Mouse (Mus musculus) frontal cortex, postnatal 36 days (tissue): ENCODE data around the gene Mier1.

ENCODE experiments used
- DNase-seq, 2 experiments: peaks; one replicate each; pipeline ENCODE4 v3.0.0; 2022; ENCODE audit warnings: low spot score in 2 of 2

Gene Mier1

DNA sequence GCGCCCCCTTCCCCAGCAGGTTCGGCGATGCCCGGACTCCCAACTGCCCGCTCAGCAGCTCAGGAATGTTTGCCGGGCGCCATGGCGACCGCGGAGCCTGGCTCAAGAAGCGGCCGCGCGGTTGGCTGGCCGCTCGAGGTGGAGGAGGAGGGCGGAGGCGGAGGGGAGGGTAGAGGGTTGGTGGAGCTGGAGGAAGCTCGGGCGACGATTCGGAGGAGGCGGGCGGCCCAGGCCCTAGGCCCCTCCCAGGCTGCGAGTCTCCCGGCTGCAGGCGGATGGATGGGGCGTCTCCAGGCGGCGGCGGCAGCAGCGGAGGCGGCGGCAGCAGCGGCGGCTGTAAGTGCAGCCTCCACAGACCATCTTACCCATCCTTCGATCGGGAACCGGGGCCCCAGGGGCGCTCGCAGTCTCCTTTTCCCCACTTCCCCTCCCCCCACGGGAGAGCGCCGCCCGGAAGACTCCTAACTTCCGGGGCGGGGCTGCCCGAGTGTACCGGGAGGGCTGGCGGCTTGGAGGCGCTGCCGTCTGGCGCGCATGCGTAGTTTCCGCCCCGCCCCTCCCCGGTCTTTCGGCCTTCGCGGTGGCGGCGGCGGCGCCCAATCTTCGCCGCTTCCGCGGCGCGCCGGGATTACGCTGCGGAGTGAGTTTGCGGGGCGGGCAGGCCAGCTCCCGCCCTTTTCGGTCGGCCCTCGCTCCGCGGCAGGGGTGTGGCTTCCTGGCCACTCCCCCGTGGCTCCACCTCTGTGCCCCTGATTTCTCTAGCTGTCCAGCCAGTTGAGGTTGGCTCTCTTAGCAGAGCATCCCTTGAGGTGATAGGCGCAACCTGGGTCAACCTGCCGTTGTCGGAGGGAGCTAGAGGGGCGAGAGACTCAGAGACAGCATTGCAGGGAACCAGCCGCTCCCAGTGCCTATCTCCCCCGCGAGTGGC, at the start of gene Mier1, which contains the start of gene Wdr78:
Gene Mier1, plus strand, starts transcription at position 207 of the 928 bp plus-strand sequence.
Gene Wdr78, minus strand, starts transcription at position 372 of the 928 bp plus-strand sequence.
- DNase-seq, result peak; percentile 95

DNA sequence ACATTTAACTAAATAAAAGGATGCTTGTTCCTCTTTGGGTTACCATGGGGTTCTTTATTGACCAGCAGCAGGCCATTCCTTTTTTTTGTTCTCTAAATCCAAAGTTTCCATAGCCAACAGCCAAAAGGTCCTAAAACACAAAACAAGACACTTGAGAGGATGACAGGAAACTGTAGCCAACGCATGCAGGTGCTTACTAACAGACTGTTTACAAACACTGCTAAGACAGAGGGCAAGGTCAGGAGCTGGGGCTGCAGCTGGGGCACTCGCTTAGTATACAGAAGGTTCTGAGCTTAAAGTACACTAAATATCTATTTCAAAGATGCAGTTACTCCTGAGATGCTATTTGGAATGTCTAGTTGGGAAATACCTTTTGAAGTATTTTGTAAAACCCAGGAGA, 49.8 kb upstream of the Mier1 start:
- no peak for DNase-seq

DNA sequence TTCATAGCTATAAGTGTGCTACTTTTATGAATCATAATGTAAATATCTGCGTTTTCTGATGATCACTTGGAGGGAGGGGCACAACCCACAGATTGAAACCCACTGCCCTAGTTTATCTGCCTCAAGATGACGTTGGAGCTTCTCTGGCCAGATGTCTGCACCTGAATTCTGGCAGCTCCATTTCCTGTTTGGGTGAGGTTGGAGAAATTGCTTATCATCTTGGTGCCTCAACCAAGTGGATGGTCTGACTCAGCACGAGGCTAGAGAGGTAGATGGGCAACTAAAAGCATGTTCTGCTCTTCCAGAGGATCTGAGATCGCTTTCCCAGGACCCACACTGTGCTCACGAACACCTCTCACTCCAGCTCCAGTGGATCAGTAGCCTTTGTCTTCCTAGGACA, 49.2 kb upstream of the Mier1 start:
- no peak for DNase-seq

DNA sequence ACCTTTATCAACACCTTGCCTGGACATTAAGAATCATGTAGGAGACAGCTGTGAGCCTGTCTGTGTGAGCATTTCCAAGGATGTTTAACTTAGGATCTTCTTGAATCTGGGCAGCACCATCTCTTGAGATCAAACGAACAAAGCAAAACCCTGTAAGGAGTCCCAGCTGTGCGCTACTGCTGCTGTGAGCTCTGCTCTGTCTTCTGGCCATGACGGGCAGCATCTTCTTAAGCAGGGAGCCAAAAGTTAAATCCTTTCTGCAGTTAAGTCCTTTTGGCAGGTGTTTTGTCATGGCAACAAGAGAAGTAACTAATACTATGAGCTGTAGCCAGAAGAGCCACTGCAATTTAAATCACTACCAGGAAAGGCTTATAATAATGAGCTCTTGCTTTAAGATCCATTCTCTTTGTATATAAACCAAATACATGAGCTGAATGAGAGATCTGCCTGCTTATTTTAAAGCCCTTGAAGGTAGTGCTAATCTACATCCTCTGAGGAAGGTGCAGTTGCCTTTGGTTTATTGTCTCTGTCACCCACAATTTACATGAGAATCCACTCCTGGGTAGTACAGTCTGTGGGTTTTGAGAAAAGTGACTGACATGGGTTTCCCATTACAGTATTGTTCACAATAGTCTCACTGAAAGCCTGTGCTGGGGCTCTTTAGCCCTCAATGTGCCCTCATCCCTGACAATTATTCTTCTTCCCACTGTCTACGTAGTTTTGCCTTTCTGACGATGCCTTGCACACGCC, 46.1 kb upstream of the Mier1 start:
- DNase-seq, result no peak

DNA sequence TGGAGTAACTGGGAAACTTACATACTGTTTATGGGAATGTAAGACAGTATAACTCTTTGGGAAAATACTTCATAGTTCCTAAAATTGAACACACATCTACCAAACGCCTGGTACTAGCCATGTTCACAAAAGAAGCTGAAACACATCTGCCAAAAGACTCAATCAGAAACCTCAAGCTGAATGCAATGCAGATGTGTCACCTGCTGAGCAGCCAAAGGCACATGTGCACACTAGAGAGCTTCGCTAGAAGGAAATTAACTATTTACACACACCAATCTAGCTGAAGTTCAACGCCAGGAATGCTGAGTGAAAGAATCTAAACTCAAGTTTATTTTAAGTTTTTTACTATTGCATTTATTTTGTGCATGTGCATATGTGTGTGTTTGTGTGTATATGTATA, 43.6 kb upstream of the Mier1 start:
- DNase-seq, result no peak

DNA sequence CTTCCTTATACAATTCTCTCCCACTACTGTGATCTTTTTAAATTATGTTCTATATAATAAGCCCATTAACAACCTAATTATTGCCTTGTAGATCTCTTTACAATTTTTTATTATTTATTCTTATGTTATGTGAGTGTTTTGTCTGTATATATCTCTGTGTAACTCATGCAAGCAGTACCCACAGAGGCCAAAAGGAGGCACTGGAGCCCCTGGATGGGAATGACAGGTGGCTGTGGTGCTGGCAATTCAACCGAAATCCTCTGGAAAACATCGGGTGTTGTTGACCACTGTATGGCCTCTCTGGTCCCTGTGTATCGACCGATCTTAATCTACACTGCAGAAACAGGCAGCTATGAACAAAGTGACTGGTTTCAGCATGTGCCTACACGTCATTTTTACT, 29.0 kb upstream of the Mier1 start:
- no peak for DNase-seq

DNA sequence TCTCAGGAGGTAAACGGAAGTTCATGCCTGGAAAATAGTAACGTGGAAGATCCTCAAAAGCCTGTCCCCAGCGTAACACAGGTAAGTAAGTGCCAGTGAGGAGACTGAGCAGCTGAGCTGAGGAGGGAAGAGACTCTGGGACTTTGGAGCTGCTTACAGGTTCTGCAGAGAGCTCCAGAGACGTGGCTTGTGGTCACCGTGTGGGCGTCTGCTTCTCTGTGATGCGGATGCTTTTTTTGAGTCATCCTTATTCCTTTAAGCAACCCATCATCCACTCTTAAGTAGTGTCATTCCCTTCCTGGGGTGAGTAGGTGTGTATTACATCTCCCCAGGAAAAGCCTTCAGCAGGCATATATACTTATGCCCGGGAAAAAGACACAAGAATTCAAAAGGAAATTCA, 18.3 kb upstream of the Mier1 start:
- no peak for DNase-seq

DNA sequence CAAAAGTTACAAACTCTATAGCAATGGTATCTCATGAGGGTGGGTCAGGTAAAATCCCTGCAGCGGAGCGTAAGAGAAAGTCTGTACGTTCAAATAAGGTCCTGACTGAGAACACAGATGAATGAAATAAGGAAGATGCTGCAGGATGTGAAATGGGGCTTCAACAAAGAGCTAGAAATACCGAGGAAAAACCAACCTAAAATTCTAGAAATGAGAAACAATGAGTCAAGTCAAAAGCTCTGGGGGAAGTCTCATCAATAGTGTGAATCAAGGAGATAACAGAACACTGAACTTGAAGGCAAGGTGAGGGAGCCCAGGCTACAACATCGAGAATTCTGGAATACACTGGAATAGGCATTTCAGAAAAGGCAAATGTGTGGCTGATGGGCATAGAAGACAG, 15.7 kb upstream of the Mier1 start:
- no peak for DNase-seq

DNA sequence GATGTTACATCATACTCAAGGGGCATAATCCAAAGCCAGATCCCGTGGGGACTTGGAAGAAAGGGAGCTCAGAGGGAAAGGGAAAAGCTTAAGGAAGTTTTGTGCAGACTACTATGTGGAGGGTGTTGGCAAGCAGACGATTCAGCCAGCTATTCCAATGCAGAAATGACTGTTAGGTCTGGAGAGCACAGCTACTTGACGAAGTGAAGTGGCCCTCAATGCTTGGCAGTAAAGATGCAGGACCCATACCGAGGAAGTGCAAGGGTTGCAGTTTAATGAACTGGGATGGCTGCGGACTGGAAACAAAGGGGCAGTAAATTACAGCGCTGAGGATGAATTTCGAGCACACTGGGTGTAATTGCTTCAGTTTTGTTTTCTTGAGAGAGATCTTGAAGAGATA, 1.5 kb upstream of the Mier1 start:
- DNase-seq, result no peak

DNA sequence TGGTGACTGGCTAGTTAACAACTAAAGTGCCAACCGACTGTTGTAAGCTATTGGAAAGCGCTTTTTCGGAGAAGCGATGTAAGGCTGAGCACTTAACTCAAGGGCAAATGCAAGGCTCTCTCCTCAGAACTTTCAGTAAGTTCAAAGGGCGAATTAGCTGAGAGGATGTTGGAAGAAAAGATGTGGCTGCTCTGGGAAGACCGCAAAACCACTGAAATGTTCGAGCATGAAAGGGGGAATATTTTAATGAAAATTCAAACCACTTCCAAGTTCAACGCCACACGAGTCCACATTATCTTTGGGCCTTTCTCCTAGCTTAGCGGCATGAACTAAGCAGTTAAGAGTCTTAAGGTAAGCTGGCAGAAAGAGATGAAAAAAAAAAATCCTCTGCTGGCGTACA, 788 bp upstream of the Mier1 start:
- DNase-seq, result no peak

DNA sequence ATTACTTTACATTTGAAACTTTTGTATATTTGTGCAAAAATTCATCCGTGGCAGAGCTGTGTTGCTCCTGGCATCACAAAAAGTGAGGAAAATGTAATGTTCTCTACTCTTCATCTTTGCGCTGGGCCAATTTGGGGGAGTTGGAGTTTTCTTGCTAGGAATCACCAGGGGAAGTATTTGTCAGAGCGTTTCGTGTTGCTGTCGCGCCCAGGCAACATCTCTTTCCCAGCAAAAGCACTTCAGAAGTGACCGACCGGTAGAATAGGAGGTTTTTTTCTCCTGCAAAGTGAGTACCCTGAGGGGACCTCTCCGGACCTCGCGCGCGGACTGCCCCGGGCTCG, 4.7 kb downstream of the Mier1 start:
- DNase-seq, result no peak

DNA sequence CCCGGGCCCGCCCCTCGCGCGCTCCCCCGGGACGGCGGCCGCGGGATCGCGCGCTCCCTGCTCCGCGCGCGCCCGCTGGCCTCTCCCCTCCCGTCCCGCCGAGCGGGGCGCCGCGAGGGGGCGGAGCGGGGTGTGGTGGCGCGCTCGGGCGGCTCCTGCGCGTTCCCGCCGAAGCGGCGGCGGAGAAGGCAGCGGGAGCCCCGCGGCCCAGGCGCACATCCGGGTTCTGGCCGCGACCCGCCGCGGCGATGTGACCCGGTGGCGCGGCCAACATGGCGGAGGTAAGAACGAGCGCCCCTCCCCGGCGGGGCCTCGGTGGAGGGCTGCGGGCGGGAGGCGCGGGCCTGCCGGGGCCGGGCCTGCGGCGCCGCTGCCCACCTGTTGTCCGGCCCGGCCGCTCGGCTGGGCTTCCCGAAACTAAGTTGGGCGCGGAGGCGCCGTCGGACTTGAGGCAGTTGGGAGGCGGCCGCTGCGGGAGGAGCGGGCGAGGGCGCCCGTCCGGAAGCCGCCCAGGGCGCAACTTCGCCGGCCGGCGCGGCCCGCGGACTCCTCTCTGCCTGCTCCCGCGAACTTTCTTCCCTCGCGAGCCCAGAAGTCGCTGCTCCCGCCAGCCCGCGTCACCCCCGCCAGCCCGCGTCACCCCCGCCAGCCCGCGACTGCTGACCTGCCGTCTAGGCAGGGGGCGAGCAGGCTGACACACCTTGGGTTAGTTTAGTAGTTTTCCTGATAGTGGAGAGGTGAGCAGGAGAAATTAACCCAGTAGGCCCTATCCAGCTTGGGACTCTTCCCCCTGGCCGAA, 5.2 kb downstream of the Mier1 start:
- DNase-seq, result peak; percentile 69 to 74

DNA sequence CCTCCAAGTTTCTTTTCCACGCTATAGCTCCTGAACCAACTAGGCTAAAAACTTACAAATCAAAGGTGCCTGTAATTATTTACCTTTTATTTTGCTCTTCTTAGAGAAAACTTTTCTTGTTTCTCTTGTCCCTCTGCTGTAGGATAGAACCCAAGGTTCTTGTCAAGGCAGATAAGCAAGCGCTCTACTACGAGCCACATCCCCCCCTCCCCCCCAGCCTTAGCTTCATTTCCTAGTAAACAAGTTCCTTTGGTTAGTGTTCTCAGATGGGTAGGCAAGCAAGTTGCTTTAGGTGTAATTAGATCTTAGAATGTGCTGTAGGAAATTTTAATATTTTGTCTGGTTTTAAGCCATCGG, 5.8 kb downstream of the Mier1 start:
- no peak for DNase-seq

DNA sequence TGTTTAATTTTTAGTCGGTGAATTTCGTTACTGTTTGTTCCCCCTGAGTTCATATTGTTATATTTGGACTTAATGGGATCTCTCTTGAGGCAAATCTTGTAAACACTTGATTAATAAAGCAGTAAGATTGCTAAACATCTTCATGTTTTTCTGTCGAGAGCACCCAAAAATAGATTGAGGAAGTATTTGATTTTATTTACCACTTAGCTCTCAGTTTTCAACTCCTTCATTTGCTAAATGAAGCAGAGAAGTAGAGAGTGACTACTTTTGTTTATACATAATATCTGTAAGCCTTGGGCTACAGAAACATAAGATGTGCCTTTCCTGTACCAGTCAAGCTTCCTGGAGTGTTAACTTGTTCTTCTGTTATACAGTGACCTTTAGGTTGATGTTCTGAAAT, 6.2 kb downstream of the Mier1 start:
- no peak for DNase-seq

DNA sequence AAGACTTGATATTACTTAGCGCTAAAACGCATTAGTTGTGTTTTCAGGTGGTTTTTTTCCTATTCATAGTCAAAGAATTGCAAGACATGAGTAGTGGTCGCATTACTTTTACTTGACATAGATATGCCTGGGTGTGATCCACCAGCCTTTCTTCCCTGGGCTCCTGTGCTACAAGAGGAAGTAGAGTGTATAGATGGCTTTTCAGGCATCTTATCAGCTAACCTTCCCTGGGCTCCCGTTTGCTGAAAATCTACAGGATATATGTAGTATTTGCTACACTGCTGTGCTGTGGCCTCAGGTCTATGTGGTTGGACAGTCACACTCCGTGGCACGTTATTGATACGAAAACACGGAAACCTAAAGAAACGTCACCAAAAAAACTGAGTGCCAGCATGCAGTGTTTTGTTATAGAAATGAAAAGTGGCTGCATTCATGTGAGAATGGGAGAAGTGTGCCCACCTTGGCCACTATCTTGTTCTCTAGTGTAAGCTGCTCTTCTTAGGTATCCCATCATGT, 6.7 kb downstream of the Mier1 start:
- DNase-seq, result no peak

DNA sequence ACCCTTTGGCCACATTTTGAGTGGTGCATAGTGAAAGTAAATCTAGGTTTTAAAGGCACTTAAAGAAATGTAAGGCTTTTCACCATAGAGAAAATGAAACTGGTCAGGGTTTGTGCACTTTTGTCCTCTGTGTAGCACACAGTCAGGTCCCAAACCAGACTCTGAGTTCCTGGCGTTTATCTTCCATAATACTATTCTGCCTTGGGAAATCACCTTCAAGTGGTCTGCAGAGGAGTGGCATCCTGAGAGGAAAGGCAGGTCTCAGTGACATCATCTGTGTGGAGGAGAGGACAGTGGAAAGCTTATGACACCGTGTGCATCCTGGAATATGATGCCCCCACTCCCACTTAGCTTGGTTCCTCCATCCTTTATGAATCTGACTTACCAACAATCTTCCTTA, 8.9 kb downstream of the Mier1 start:
- no peak for DNase-seq

DNA sequence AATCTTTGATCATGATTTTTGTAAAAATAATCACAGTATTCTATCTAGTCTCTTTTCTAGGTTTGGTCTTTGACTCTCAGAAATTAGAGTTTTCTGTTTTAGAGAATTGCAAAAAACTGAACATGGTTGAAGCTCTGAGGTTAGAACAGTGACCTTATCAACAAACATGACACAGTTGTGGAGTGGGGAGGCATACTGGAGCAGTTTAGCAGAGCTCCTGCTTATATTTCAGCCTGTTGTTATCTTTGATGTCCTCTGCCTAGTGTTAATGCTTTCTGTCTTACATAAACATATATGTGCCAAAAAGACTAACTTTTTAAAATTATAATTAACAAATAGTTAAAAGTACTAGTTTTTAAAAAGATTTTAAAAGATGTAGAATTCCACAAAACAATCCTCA, 9.4 kb downstream of the Mier1 start:
- no peak for DNase-seq

DNA sequence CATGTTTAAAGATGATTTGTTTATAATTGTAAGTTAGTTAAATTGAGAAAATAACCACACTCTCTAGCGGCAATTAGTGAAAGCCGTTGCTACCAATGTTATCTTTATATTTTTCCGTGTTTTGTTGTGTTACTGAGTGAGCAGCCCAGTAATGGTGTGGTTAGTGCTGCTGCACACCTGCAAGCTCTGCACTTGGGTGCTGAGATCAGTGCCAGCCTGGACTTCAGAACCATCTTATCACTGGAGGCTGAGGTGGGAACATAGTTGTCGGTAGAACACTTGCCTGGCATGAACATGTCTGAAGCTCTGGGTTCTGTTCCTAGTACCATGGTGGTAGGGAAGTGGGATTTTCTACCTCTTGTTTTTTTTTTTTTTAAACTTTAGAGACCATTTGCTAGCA, 12.3 kb downstream of the Mier1 start:
- no peak for DNase-seq

DNA sequence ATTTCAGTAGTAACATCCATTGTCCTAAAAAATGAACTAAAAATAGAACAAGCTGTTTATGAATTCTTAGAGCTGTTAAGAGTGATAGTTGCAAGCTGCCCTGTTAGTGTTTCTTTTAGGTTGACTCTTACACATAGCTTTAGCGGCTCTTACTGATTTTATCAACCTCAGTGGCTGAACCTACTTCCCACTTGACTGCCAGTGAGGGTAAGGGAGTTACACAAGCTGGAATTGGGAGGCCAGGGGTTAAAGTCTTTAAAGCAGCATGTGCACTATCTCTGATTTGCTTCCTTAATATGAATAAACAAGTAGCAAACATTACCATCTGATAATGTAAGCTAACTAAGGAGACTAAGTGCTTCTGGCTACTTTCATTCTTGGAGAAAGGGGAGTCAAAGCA, 22.8 kb downstream of the Mier1 start:
- no peak for DNase-seq

DNA sequence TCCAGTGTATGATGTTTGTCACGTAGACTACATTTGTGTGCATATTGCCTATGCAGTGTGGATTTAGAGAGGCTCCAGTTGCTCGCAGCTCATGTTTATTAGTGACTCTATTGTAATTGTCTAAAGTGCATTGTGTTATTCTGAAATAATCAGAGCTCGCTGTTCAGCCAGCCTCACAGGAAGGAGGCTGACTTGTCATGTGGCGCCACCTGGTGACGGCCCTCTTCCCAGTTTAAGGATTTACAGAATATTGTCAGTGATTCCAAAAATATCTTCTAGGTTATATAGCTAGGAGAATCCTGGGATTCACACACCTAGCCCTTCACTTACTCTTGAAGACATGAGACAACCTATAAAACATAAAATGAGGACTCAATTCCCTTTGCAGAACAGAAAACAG, 32.1 kb downstream of the Mier1 start:
- DNase-seq, result peak; percentile 80 to 87

DNA sequence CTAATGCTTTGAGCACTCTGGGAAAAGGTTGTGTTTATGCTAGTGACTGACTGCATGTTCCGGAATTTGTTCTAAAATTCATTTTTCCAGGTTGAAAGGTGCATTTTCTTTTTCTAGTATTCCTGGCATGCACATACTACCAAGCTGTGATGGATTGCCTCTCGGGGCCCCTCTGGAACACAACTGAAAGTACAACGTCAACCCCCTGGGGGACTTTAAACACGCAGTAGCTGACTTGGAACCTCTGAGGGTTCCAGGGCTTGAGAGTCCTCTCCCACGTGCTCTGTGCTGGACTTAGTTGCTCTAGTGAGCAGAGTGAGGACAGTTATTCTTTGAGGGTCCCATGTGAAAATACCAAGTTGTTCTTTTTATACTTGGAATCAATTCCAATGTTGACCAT, 37.8 kb downstream of the Mier1 start:
- DNase-seq, result no peak

DNA sequence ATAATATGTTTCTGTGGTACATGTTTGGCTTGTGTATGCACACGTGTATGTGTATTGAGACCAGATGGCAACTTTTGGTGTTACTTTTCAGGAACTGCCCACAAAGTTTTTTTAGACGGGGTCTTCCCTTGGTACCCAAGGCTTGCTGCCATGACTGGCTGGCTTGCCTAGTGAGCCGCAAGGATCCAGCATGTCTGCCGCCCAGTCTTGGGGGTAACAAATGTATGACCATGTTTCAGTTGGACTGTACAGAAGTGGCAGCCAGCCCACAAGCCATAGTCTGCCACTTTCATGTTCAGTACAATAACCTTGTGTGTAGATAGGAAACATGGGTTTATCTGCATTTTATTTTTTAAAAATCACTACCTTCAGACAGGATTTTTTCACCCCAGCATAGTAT, 44.6 kb downstream of the Mier1 start:
- DNase-seq, result no peak
